Mouse (Mus musculus) spleen, postnatal 14 days (tissue): ENCODE results near the gene Rel.

Experiments
- DNase-seq, 2 experiments: peaks; one replicate each; pipeline ENCODE4 v3.0.0; 2021 to 2022; ENCODE audit warnings: low spot score in 2 of 2

Gene Rel

DNA sequence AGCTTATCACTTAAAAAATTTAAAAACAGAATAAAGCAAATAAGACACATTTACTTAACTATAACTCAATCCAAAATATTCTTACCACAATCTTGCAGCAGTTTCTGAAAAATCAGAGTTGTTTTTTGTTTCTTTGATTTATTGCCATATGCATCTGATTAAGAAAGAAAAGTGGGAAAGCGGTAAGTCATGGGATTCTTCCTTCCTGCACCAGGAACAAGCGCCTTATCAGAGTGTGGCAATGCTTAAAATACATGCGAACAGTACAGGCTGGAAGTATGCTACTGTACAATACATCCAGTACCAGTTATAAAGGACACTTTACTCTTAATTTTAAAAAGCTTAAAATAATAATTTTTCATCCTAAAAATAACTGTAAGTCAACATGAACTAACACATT is 26.4 kb downstream of the Rel start:
- DNase-seq: no peak

DNA sequence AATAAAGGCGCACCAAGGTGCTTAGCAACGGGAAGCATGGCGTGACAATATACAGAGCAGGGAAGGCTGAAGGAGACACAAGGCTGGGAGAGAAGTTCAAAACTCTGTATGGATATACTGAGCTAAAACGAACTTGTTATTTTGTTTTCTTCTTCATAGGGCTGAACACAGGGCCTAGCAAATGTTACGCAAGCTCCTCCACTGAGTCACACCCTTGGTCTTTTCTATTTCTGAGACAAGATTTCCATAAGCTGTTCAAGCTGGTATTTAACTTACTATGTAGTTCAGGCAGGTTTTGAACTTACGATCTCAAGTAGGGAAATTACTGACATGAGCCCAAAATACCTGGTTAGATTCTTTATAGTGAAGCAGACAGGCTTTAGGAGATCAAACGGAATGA is 29.4 kb downstream of the Rel start:
- DNase-seq: no peak

DNA sequence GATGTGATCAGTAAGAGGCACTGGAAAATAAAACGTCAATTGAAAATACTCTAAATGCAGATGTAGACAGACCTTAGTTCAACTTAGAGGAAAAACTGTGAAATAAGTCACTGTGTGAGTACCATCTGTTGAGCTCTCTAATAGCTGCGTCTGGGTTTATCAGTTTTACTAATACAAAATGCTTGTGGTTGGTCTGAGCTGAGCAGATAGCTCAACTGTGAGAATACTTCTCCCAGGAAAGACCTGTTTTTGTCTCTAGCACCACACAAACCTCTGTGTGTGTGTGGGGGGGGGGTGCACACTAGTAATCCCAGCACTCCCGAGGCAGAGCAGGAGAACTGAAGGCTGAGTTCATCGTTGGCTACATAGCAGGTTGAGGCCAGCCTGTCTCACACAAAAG is 29.9 kb downstream of the Rel start:
- DNase-seq: no peak

DNA sequence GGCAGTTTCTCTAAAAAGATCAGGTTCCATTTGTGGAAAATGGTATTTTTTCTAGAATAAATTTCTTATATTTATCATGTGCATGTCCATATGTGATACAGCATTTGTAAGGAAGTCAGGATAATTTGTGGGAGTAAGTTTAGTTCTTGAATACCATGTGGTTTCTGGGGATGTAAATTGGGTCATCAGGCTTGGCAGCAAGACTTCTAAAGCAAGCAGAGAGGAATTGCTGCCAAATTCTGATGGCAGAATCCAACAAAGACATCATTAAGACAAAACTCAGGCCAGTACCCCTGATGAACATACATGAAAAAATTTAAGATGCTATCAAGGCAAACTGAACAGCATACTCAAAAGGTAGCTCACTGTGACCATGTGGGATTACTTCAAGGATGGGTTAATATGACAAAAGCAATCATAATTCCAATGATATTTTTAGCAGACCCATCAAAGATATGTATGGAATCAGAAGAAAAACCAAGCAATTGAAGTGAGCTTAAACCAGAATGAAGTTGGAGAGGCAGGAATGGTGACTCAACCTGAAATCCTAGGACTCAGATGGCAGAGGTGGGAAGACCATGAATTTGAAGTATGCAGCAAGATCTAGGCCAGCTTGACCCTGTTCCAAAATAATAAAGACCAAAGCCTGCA is 34.8 kb downstream of the Rel start:
- DNase-seq: no peak

DNA sequence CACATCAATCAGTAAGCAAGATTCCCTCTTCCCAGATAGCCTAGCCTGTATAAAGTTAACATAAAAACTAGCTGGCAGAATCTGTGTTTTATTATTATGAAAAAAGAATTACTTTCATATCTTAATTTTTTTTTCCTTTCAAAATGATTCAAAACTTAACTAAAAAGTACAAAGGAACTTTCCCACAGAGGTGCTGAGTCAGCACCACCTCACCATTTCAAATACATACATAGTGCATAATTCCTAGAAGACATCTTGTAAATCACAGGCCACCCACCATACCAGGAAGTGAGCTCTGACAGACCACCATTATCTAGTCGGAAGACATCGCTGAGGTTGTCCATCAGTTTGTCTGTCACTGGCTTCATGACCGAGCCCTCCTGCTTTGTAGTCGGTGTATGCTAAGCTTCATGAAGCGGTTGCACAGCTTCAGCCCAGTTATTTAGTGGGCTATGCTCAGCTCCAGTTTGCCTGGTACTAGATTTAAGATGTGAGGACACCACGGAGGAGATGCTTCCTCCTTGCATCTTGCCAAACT is 36.0 kb downstream of the Rel start:
- DNase-seq: no peak

DNA sequence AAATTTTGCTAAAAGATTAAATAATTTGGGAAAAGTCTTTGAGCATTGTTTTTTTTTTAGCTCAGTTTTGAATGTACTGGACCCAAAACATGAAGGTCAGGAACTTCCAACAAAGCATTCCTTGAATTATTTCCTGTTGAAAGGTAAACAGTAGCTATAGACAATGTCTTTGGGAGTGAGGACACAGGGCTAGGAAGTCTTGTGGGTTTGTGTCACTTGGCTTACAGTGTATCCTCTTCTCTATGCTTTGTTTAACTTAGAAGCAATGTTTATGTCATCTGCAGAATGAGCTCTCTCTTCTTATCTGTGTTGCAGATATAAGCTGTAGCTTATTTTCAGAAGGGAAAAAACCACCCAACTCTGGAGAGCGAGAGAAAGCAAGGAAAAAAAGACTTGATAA is 37.9 kb downstream of the Rel start:
- no peak for DNase-seq

DNA sequence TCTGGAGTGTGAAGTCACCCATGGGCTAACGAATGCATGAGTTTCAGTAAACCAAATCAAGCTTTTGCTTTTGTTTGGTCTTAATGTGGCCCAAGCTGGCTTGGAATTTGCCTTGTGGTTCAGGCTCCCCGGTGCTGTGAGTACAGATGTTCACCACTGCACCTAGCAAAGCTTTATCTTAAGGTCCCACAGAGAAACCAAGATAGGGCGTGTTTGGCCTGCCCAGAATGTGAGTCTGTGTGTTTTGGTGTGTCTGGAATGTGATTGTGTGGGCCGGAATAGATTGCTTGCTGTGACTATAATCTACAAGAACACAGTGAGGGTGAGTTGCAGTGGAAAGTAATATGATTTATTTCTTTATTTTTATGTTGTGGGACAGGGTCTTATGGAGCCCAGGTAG is 40.6 kb downstream of the Rel start:
- DNase-seq: no peak

DNA sequence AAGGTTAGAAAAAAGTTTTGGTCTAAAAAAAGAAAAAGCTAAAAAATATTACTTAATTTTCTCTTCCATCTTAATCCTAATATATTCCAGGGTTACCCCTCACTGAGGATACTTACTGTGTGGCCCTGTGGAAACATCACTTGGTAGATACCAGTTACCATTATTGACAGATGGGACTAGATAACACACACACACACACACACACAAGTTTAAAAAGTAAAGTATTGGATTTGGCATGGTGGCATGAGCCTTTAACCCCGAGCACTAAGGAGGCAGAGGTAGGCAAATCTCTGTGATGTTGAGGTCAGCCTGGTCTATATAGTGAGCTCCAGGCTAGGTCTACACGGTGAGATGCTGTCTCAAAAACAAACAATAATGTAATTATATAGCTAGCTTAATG is 42.6 kb downstream of the Rel start:
- no peak for DNase-seq

DNA sequence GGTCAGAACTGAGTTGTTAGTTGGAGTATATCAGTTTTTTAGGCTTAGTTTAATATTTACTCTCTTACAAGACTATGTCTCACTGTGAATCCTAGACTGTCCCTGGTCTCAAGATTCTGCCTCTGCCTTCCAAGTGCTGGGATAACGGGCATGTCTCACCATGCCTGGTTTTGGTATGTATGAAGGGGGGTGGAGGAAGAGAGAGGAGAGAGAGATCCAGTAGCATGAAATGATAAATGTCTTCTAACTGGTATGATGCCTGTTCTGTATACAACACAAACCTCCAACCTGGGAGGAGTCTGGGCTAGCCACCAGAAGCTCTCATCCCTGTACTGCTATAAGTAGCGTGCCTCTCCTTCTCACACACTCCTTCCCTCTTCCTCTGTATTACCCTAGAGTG is 44.3 kb downstream of the Rel start:
- DNase-seq: no peak

DNA sequence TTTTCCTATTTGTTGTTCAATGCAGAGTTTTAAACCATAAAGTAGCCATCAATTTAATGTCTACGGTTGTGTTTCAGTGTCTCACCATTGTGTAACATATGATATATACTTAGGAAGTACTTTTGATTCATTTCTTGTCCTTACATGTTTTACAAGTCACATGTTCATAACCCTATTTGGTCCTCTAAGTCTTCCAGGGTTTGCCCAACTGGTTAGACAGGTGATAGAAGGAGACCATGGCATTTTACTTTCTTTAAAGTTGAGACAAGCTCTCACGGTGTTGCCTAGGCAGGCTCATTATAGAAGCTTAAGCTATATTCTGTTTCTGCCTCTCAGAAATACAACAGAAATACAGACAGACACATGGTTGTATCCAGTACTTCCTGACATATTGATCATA is 44.9 kb downstream of the Rel start:
- DNase-seq: no peak

DNA sequence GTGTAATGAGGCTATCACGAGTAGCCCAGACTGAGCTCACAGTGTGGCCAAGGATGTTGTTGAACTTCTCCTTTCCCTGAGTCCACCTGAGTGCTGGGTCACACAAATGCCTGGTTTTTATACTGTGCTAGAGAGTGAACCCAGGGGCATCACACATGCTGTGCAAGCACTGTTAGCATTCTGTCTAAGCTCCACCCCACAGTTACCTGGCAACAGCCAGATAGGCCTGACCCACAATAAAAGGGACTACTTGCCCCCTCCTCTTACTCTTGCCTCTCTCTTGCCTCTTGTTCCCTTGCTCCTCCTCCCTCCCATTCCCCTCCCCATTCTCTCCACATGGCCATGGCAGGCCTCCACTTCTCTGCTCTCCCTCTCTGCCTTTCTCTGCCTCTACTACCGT is 48.4 kb downstream of the Rel start:
- no peak for DNase-seq

DNA sequence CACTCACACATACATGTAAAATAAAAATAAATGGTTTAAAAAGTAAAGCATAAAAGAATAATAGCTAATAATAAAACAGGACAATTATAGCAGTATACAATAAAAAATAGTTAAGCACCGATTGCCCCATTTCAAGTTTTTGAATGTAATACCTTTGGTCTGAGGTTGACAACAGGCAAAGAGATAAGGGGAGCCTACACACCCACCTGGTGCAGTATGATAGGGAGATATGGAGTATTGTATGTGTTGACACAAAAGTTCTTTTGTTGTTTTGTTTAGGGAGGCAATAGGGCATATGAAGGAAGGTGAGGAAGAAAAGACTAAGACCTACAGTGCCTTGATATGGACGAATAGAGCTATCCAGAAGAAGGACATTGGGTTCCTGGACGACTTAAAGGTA is 50.9 kb downstream of the Rel start:
- no peak for DNase-seq

DNA sequence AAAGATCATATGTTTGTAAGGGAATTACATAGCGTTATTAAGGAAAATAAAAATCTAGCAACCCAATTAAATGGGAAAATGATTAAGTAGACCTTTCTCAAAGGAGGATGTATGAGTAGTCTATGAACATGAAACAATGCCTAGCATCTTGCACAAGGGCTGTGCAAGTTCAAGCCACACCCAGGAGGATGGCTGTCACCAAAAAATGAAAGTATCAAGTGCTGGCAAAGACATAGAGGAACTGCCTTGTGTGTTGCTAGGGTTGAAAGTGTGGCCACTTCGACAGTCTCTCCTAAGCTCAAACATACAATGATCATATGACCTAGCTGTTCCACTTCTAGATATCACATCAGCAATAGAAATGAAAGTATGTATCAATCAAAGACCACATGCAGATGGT is 51.9 kb downstream of the Rel start:
- no peak for DNase-seq

DNA sequence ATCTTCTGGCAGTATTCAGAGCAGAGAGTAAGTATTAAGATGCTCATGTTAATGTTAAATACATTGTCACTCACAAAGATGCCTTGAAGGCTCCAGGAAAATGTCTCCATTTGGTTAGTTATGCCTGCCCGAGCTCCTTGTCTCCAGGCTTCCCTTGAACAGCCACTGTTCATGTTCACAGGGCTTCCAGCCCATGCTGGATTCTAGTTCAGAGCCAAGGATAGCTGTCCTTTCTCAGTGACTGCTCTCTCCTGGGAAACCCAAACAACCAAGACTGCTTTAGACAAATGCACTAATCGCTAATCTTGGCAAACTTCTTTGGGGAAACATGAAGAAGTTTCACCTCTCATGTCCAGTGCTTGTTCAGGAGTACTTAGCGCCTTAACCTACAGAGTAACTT is 58.5 kb downstream of the Rel start:
- no peak for DNase-seq

DNA sequence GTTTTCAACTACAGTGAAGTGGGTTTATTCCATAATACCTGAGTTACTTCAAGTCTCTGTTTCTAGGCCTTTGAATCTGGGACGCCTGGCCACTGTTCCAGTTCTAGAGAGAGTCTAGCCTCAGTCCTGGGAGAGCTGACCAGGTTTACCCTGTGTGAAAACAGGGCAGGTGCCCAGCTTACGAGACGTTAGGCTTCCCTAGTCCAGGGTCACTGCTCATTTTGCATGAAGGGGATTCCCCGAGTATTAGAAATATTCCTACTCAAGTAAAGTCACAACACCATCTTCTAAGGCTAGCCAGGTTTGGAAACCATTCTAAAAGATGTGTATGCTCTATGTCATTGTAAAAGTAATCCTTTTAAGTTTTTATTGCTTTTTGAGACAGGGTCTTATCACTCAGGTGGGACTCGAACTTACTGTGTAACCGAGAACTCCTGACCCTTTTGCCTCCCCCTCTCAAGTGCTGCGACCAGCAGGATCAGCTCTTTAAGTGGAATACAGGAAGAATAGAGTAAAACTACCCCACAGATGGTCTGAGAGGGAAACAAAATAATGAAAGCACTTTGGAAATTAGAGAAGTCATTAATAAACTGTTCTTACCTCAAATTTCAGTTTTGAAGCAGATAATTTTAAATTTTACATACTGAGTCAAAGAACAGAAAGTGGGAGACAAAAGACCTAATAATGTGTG is 66.0 kb downstream of the Rel start:
- no peak for DNase-seq

DNA sequence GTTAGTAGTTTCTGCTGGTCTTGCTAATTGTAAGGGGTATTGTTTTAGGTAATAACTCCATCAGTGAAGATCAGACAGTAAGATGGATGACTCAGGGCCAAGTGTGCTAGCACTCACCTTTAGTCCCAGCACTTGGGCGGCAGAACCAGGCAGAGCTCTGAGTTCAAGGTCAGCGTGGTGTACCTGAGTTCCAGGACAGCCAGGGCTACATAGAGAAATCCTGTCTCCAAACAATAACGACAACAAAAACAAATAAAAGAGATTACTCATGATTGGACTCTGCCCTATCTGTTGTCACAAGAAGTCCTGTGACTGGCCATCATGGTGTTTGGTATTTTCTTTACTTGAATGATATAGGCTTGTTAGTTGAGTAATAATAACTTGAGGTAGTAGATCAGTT is 68.9 kb downstream of the Rel start:
- DNase-seq: no peak

DNA sequence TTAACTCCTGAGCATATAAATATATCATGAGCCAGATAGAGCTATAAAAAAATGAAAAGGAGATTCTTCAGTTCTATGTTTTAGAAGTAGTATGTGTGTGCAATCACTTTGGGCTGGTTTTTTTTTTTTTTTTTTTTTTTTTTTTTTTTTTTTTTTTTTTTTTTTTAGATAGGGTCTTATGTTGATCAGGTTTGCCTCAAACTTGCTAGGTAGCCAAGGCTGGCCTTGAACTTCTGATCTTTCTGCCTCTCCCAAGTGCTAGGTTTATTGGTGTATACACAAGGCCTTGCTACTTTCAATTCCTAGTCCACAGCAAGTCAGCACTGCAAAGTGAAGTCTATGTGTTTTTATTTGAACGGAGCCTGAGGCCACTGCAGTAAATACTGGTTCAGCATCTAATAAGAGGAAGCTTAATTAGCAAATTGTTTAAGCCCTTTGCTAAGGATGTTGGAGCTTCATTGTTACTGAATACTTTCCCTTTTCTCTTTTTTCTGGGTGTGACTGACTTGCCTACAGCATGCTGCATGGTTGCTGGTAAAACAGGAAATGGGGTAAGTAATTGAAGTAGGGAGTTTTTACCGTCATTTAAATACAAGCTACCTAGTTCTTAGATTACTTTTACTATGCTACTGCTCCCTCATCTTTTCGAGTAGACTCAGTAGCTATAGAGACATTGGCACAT is 71.2 kb downstream of the Rel start:
- DNase-seq: no peak

DNA sequence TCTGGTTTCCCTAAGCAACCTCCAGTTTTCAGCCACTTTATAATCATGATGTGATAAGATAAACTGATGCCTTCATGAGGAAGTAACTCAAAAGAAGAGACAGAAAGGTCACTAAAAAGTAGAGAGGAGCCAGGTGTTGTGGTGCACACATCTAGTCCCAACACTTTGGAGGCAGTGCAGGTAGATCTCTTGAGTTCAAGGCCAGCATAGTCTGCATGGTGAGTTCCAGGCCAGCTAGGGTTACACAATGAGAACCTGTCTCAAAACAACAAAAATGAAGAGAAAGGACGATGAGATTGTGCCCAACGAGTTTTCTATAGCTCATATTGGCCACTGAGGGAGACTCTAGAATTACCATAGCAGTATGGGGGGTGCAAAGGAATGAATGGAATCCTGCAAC is 72.2 kb downstream of the Rel start:
- DNase-seq: no peak

DNA sequence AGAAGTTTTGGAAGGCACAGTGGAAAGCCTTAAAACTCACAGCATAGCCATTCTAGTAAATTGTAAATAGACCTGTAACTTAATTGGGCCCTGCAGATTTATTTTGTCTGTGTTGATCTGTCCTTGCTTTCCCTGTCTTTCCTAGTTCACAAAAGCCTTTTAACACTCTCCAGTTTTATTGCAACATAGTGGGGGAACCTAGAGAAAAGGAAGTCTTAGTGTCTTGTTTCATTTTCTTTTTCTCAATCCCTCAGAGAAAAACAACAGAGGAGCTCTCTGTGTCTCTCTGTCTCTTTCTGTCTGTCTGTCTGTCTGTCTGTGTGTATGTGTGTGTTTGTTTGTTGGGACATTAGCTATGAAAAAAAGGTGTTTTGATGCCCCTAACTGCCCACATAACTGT is 74.9 kb downstream of the Rel start:
- DNase-seq: no peak

DNA sequence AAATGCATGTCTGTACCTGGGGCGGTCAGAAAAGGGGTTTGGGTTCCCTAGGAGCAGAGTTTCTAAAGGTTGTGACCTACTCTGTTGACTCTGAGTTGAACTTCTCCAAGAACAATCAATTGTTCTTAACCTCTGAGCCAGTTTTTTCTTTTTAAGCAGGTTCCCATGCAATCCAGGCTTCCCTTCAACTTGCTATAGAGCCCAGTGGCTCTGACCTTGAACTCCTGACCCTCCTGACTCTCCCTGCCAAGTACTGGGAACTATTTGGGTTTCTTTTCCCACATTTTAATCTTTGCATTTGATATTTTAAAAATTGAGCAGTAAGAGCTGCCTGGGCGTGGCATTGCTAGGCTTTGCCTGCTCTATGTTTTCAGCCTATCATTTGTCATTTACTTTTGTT is 77.5 kb downstream of the Rel start:
- DNase-seq: no peak

DNA sequence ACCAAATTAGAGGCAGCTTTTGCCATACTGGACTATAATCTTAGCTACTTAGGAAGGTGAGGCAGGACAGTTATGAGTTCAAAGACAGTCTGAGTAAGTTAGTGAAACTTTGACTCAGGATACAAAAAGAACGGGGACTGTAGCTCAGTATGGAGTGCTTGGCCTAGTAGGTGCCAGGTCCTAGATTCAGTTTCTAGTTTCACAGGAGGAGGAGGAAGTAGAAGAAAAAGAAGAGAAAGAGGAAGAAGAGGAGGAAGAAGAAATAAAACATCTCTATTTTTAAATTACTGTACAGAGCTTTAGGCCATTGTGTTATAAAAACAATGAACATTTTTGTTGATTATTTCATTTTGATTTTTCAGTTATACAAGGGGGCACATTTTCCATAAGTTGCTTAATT is 82.7 kb downstream of the Rel start:
- no peak for DNase-seq
